Mouse (Mus musculus) embryonic facial prominence, embryonic 15.5 days (tissue): ENCODE results near the gene Lekr1. TPM values are rescaled to one million over a fixed set of nuclear protein-coding genes. Genes with fewer than 3 reads are reported as not detected.

Source experiments
- ATAC-seq: fragments of 200-750 bp; cut with Nextera tagmentation; 2 replicates; pipeline ENCODE4 v1.8.0; 2017; ENCODE audit warnings: low read depth, moderate TSS enrichment; ENCODE audit not compliant: insufficient number of reproducible peaks, low FRiP score, low TSS enrichment
- H3K27ac ChIP-seq: fragments of 300-500 bp; sonication (generic); replicated peaks from 2 replicates; pipeline ENCODE4 v1.5.1; 2015; ENCODE audit warnings: mild to moderate bottlenecking, inconsistent platforms
- H3K27me3 ChIP-seq: fragments of 300-500 bp; sonication (generic); 2 replicates; pipeline ENCODE4 v1.6.1; 2015; ENCODE audit warnings: inconsistent platforms
- H3K36me3 ChIP-seq: fragments of 300-500 bp; sonication (generic); 2 replicates; pipeline ENCODE4 v1.6.1; 2015; ENCODE audit warnings: mild to moderate bottlenecking, inconsistent platforms
- H3K4me1 ChIP-seq: fragments of 300-500 bp; sonication (generic); 2 replicates; pipeline ENCODE4 v1.6.1; 2015; ENCODE audit warnings: inconsistent platforms
- H3K4me2 ChIP-seq: fragments of 300-500 bp; sonication (generic); replicated peaks from 2 replicates; pipeline ENCODE4 v1.6.1; 2015; ENCODE audit warnings: mild to moderate bottlenecking, inconsistent platforms
- H3K4me3 ChIP-seq: fragments of 300-500 bp; sonication (generic); replicated peaks from 2 replicates; pipeline ENCODE4 v1.5.1; 2015; ENCODE audit warnings: mild to moderate bottlenecking, inconsistent platforms
- H3K9ac ChIP-seq: fragments of 300-500 bp; sonication (generic); 2 replicates; pipeline ENCODE4 v1.6.1; 2015; ENCODE audit warnings: inconsistent platforms
- H3K9me3 ChIP-seq: fragments of 300-500 bp; sonication (generic); replicated peaks from 2 replicates; pipeline ENCODE4 v1.6.1; 2016; ENCODE audit warnings: inconsistent platforms
- WGBS: fragments of 180-500 bp; shearing (Covaris S2); methylation state at CpG from one replicate; pipeline ENCODE4 v1.1.7; 2015; 5-methylcytosine and 5-hydroxymethylcytosine counted together
- polyA plus RNA-seq: library from polyadenylated mRNA; unstranded; fragments of >200 nt; fragmentation: Nextera tagmentation; extraction: Ambion mirVana; gene quantifications from 2 replicates; pipeline ENCODE4 v1.2.1, GENCODE M21; 2015

Gene Lekr1
- polyA plus RNA-seq, result 8.1 TPM in 2 replicates

DNA sequence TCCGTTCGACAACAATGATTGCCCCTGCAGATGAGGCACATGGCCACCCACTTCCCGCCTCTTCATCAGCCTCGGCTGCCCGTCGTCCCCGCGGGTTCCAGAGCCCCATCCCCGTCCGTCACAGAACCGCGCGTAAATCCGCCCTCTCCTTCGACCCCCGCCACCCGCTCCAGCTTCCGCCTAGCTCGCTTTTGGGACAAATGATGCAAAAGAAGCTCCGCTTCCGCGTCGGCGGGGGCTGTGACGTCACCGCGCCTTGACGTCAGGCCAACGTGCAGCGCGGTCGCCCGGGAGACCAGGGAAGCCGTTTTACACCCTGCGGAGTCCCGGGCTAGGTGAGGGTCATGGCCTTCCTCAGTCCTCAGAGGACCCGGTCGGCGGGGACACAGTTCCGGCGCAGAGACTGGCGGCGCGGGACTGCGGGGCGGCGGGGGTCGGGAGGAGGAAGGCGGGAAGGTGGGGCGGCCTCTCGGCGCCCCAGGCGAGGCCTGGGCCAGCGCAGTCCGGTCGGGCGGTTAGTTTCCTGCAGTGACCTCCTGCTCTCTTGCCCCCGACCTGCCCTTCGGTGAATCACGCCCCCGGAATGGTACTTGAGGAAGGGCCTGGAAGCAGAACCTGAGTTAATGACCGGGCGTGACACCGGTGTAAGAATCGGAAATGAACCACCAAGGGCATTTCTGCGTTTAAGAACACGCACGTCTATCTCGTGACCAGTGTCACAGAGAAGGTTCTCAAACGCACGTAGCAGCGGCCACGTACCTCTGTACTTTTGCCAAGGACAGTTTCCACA, at the start of gene Lekr1:
Gene Lekr1, plus strand, starts transcription at position 252 of the 790 bp plus-strand sequence.
- H3K9ac ChIP-seq, result peak within 1 kb of the TSS; percentile 64
- peak; percentile 83 for ATAC-seq
- WGBS, result 1% methylated on average over 72 of the region's 73 CpGs

DNA sequence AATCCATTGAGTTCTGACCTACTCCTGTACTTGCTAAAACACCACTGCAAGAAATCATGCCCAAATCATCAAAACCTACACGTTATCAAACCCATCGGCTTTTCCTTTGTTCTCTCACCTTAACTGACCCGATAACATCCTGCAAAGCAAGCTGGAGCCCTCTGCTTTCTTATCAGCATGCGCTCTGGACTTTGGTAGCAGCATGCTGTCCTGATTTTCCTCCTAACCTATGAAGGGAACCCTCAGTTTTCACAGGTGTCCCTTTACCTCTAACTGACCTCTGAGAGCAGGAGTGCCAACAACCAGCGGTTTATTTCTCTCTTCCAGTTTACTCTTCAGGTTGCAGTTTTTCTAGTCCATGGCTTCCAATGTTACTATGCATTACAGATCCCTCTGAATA, 48.5 kb upstream of the Lekr1 start:
- no peaks in the 10 kb centered on the region for H3K9me3 ChIP-seq
- H3K9ac ChIP-seq, result no peak overlapping the region
- 81% methylated on average over 5 of the region's 5 CpGs for WGBS
- ATAC-seq, result no peak
- no peaks in the 10 kb centered on the region for H3K36me3 ChIP-seq
- no peaks in the 10 kb centered on the region for H3K27me3 ChIP-seq
- H3K4me2 ChIP-seq, result no peak overlapping the region
- H3K4me3 ChIP-seq, result no peak overlapping the region
- 0 out of 2 replicates have a peak, but pooled peaks cover 6% of the 10 kb centered on the region for H3K4me1 ChIP-seq
- no peak overlapping the region for H3K27ac ChIP-seq

More for the DNA sequence above, at the start of gene Lekr1:
- Histone ChIP-seq H3K4me2 (peak within 1 kb of the TSS; percentile 83), H3K4me1 (peaks cover 12% of the 10 kb centered on the region), H3K9me3 (no peaks in the 10 kb centered on the region), H3K27me3 (no peaks in the 10 kb centered on the region), H3K4me3 (peak within 1 kb of the TSS; percentile 81), H3K36me3 (no peaks in the 10 kb centered on the region), H3K27ac (peak within 1 kb of the TSS; percentile 65)

DNA sequence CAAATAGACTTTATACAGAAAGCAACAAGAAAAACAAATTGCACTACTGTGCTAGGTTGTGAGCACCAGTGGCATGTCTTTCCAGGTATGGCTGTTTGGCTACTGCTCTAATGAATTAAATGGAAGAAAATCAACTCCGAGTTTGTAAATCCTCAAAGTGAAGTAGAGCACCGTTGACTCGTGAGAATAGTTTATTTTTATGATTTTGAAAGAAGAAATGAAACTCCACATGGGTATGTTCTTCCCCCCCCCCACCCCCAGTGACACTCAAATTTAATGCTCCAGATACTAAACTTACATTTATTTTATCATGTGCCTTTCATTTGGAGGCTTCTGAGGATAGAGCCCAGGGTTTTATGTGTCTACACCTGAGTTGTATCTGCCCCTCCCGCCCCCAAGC, 46.7 kb upstream of the Lekr1 start:
- ATAC-seq, result no peak
- WGBS, result 86% methylated on average over 4 of the region's 4 CpGs
- Histone ChIP-seq H3K4me1 (no peaks in the 10 kb centered on the region), H3K4me2 (no peak overlapping the region), H3K36me3 (no peaks in the 10 kb centered on the region), H3K9me3 (no peaks in the 10 kb centered on the region), H3K9ac (no peak overlapping the region), H3K27ac (no peak overlapping the region), H3K27me3 (no peaks in the 10 kb centered on the region), H3K4me3 (no peak overlapping the region)

GRCm38 (mm10) chr3:65623057-65623456, 43.0 kb upstream of the Lekr1 start:
- H3K9me3 ChIP-seq, result no peaks in the 10 kb centered on the region
- ATAC-seq, result no peak
- 92% methylated on average over 6 of the region's 6 CpGs for WGBS
- H3K27ac ChIP-seq, result no peak overlapping the region
- H3K4me3 ChIP-seq, result no peak overlapping the region
- no peak overlapping the region for H3K9ac ChIP-seq
- H3K4me1 ChIP-seq, result peaks cover 19% of the 10 kb centered on the region; the same call in 1 of the 2 replicates
- no peak overlapping the region for H3K4me2 ChIP-seq
- no peaks in the 10 kb centered on the region for H3K27me3 ChIP-seq
- H3K36me3 ChIP-seq, result no peaks in the 10 kb centered on the region

DNA sequence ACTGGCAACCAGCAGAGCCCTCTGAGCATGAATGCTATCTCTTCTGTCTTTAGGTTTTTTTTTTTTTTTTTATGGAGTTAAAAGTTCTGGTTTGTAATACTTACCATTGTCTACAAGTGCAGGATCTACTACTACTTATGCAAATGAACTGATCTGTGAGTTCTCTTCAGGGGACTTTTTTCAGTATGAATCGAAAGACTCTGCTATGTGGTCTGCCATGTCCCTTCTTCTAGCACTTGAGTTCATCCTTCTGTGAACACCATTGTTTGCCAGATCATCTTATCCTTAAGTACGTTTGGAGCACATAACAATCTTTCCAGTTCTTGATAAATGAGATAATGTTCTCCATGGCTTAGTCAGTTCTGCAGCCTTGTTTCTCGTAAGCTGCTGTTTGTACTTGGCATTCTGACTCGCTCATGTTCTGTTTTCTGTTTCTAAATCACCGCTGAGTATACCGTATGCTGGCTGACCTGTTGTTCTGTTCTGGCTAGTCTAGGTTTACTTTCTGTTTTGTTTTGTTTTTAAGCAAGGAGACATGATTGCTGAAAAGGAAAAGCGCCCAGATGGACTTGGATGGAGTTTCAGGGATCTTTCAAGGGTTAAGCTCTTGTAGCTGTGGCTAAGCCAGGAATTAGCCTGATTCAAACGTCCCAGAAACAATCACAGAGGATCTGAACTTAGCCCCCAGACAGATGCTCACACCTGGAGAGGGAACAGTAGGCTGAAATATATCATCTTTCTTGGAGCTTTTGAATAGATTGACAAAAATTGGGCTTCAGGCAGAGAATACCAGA, 40.3 kb upstream of the Lekr1 start:
- Histone ChIP-seq H3K4me2 (no peak overlapping the region), H3K9ac (no peak overlapping the region), H3K4me3 (no peak overlapping the region), H3K36me3 (no peaks in the 10 kb centered on the region), H3K4me1 (peaks cover 19% of the 10 kb centered on the region; the same call in 1 of the 2 replicates), H3K9me3 (no peaks in the 10 kb centered on the region), H3K27me3 (no peaks in the 10 kb centered on the region), H3K27ac (no peak overlapping the region)
- WGBS, result 43% methylated on average over 8 of the region's 8 CpGs
- no peak for ATAC-seq

DNA sequence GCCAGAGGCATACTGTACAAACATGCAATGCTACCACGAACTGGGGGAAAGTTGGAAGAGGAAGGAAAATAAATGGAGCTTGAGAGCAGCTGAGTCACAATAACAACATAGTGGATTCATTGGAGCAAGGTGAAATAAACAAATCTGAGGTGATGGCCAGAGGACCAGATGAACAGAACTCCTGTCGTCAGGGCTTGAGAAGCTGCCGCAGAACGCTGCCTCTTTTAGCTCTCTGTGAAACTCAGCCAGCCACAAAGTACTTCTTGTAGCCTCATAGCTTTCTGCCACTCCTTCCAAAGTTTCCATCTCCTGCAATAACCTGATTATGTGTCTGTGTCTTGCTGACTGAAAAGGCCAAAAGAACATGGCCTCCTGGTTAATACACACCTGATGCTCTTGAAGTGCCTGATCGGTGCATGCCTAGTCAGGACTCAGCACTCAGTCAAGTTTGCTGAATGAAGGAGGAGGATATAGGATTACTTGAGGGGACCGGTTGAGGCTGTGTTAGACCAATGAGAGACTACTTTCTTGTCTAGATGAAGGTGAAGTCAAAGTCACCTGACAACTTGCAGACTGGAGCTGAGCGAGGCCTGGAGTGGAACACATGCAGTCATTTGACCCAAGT, 39.6 kb upstream of the Lekr1 start:
- Histone ChIP-seq H3K9me3 (no peaks in the 10 kb centered on the region), H3K27ac (no peak overlapping the region; the same call in 1 of the 2 replicates), H3K27me3 (no peaks in the 10 kb centered on the region), H3K4me2 (no peak overlapping the region), H3K36me3 (no peaks in the 10 kb centered on the region), H3K9ac (no peak overlapping the region), H3K4me3 (no peak overlapping the region), H3K4me1 (peaks cover 19% of the 10 kb centered on the region; the same call in 1 of the 2 replicates)
- 63% methylated on average over 7 of the region's 7 CpGs for WGBS
- no peak for ATAC-seq

DNA sequence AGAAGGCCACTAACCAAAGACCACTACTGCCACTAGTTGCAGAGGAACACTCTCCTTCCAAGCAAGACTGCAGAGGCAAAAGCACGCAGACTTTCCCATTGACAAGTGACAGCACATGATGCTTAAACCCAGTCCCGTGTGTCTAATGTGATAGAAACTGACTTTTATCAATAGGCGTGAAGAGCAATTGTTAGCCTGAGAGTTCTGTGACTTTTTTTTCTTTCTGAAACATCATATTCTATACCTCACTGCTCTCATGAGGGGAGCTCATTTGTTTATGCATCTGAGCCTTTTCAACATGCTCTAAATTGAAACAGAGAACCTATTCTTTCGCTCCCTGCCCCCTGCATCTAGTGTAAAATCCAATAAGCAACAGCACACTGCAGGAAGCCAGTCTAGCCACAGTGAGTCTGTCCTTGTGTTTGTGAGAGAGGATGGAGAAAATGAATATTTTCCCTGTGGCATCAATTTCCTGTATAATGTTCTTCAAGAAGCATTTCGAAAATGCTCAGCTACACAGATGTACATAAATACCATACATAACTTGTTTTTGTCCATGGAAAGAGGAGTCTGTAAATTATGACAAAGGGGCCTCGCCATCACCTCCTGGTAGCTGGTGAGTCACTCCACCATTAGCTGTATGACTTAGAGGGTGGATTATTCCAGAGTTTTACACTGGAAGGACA, 38.9 kb upstream of the Lekr1 start:
- H3K36me3 ChIP-seq, result no peaks in the 10 kb centered on the region
- H3K4me3 ChIP-seq, result no peak overlapping the region
- no peak overlapping the region for H3K4me2 ChIP-seq
- 45% methylated on average over 6 of the region's 6 CpGs for WGBS
- no peak overlapping the region; the same call in 1 of the 2 replicates for H3K27ac ChIP-seq
- no peak for ATAC-seq
- no peaks in the 10 kb centered on the region for H3K27me3 ChIP-seq
- H3K9ac ChIP-seq, result no peak overlapping the region
- H3K9me3 ChIP-seq, result no peaks in the 10 kb centered on the region
- peaks cover 19% of the 10 kb centered on the region; the same call in 1 of the 2 replicates for H3K4me1 ChIP-seq

DNA sequence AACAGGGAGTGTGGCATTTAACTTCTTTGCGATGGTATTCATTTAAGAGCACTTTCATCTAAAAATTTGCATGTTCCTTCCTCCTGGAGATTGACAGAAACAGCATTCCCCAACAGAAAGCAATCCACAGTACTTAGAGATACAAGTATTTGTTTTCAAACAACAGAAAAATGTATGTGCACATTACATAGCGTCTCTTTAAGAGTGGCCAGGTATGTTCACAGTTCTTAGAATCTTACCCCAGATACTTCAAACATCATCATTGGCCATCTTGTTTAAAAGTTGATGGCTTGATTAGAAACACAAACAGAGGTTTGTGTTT, 38.4 kb upstream of the Lekr1 start:
- Histone ChIP-seq H3K9me3 (no peaks in the 10 kb centered on the region), H3K36me3 (no peaks in the 10 kb centered on the region), H3K4me1 (peaks cover 19% of the 10 kb centered on the region; the same call in 1 of the 2 replicates), H3K27ac (no peak overlapping the region), H3K4me2 (no peak overlapping the region), H3K4me3 (no peak overlapping the region), H3K9ac (no peak overlapping the region), H3K27me3 (no peaks in the 10 kb centered on the region)
- WGBS, result 61% methylated on average over 2 of the region's 2 CpGs
- ATAC-seq, result no peak

GRCm38 (mm10) chr3:65629565-65630112, 36.4 kb upstream of the Lekr1 start:
- H3K9me3 ChIP-seq, result no peaks in the 10 kb centered on the region
- H3K4me3 ChIP-seq, result no peak overlapping the region
- no peaks in the 10 kb centered on the region for H3K27me3 ChIP-seq
- no peak overlapping the region for H3K9ac ChIP-seq
- H3K4me1 ChIP-seq, result peaks cover 19% of the 10 kb centered on the region; the same call in 1 of the 2 replicates
- ATAC-seq, result no peak
- no peak overlapping the region for H3K4me2 ChIP-seq
- H3K36me3 ChIP-seq, result no peaks in the 10 kb centered on the region
- WGBS, result 76% methylated on average over 9 of the region's 9 CpGs
- H3K27ac ChIP-seq, result no peak overlapping the region

- Histone ChIP-seq H3K4me2 (no peak overlapping the region), H3K4me3 (no peak overlapping the region), H3K4me1 (no peaks in the 10 kb centered on the region), H3K9me3 (no peaks in the 10 kb centered on the region), H3K27me3 (no peaks in the 10 kb centered on the region), H3K36me3 (no peaks in the 10 kb centered on the region), H3K27ac (no peak overlapping the region), H3K9ac (no peak overlapping the region)
- ATAC-seq, result no peak
- WGBS, result 32% methylated on average over 4 of the region's 4 CpGs
Measured at GRCm38 (mm10) chr3:65633604-65634003, 32.4 kb upstream of the Lekr1 start.
